ENCODE assay signal across 8 mouse cellular contexts in genomic region chr2:151743845-151744244, GRCm38 (mm10). TPM values are rescaled to one million over a fixed set of nuclear protein-coding genes. Genes with fewer than 3 reads are reported as not detected.
DNase-seq lines count a peak whose midpoint lies in the region; ATAC-seq and TF ChIP-seq lines count a peak whose summit lies in the region.

TSS of gene Psmf1 (minus strand) at chr2:151744186.

- H3K27me3 ChIP-seq in G1E (ENCODE audit: insufficient read depth, low read length) = peaks cover 9% of the 10 kb centered on the region; the same call in 1 of the 2 replicates
- H3K27me3 ChIP-seq in forebrain, embryonic 13.5 days = peaks cover 13% of the 10 kb centered on the region; the same call in 1 of the 2 replicates
- H3K27me3 ChIP-seq in limb, embryonic 14.5 days (ENCODE audit: control insufficient read depth, insufficient read depth, low read length) = no peaks in the 10 kb centered on the region
- no peaks in the 10 kb centered on the region for H3K27me3 ChIP-seq in stomach, embryonic 14.5 days (ENCODE audit: control insufficient read depth, insufficient read depth, low read length)

- H3K4me2 ChIP-seq in forebrain, embryonic 13.5 days = no peak within 1 kb of the TSS
- no peak within 1 kb of the TSS for H3K4me2 ChIP-seq in limb, embryonic 14.5 days (replicated peaks; ENCODE audit: low read depth, low read length, severe bottlenecking)
- no peak within 1 kb of the TSS for H3K4me2 ChIP-seq in stomach, embryonic 14.5 days (replicated peaks; ENCODE audit: low read depth, low read length)

- no peaks in the 10 kb centered on the region for H3K9me3 ChIP-seq in G1E (replicated peaks)
- no peaks in the 10 kb centered on the region for H3K9me3 ChIP-seq in forebrain, embryonic 13.5 days (replicated peaks)
- H3K9me3 ChIP-seq in limb, embryonic 14.5 days (ENCODE audit: control insufficient read depth, low read length) = no peaks in the 10 kb centered on the region
- no peaks in the 10 kb centered on the region for H3K9me3 ChIP-seq in stomach, embryonic 14.5 days (ENCODE audit: control insufficient read depth, low read depth, low read length)

- H3K36me3 ChIP-seq in G1E (replicated peaks) = peaks cover 8% of the 10 kb centered on the region
- no peaks in the 10 kb centered on the region for H3K36me3 ChIP-seq in forebrain, embryonic 13.5 days (ENCODE audit: poor library complexity, severe bottlenecking)
- peaks cover 2% of the 10 kb centered on the region; the same call in 1 of the 2 replicates for H3K36me3 ChIP-seq in limb, embryonic 14.5 days (ENCODE audit: control insufficient read depth, insufficient read depth, low read length)
- H3K36me3 ChIP-seq in stomach, embryonic 14.5 days (ENCODE audit: control insufficient read depth, insufficient read depth, low read length) = no peaks in the 10 kb centered on the region

- H3K9ac ChIP-seq in forebrain, embryonic 13.5 days = no peak within 1 kb of the TSS
- no peak within 1 kb of the TSS for H3K9ac ChIP-seq in limb, embryonic 14.5 days (ENCODE audit: low read depth, low read length, severe bottlenecking)
- no peak within 1 kb of the TSS for H3K9ac ChIP-seq in stomach, embryonic 14.5 days (replicated peaks; ENCODE audit: low read depth, low read length)

- no peak for DNase-seq in G1E (ENCODE audit: low spot score)
- no peak for DNase-seq in heart, postnatal 4 days
- no peak for DNase-seq in limb, embryonic 14.5 days (ENCODE audit: low spot score)
- DNase-seq in c-Kit-positive CD71-positive TER-119-positive erythroid progenitor cells, embryonic 14.5 days (ENCODE audit: low spot score) = no peak

- TF ChIP-seq CTCF in G1E (IDR thresholded peaks at IDR 0.05; ENCODE audit: low read depth, low read length) = no peak

- peaks cover 29% of the 10 kb centered on the region for H3K4me1 ChIP-seq in G1E (ENCODE audit: insufficient read depth, low read depth, low read length)
- H3K4me1 ChIP-seq in forebrain, embryonic 13.5 days = peaks cover 25% of the 10 kb centered on the region
- peaks cover 7% of the 10 kb centered on the region; the same call in 1 of the 2 replicates for H3K4me1 ChIP-seq in limb, embryonic 14.5 days (ENCODE audit: control insufficient read depth, insufficient read depth, low read length)
- peaks cover 6% of the 10 kb centered on the region; the same call in 1 of the 2 replicates for H3K4me1 ChIP-seq in stomach, embryonic 14.5 days (ENCODE audit: control insufficient read depth, insufficient read depth, low read length)

- no peak within 1 kb of the TSS for H3K27ac ChIP-seq in forebrain, embryonic 13.5 days
- H3K27ac ChIP-seq in limb, embryonic 14.5 days (replicated peaks; ENCODE audit: low read depth, low read length) = no peak within 1 kb of the TSS
- no peak within 1 kb of the TSS for H3K27ac ChIP-seq in stomach, embryonic 14.5 days (ENCODE audit: low read length)

- TF ChIP-seq POLR2A in limb, embryonic 14.5 days (IDR thresholded peaks at IDR 0.05; ENCODE audit: borderline replicate concordance, extremely low read depth, insufficient read depth, insufficient read length) = no peak

- ATAC-seq in CD4-positive, CD25-positive, alpha-beta regulatory T cell, adult 4 months = no peak
- no peak for ATAC-seq in G1E (ENCODE audit: extremely low read depth, insufficient number of reproducible peaks, low FRiP score, poor library complexity, severe bottlenecking)
- ATAC-seq in forebrain, embryonic 13.5 days = no peak
- ATAC-seq in limb, embryonic 14.5 days (ENCODE audit: low FRiP score, low read depth) = no peak
- ATAC-seq in stomach, embryonic 14.5 days (ENCODE audit: insufficient number of reproducible peaks, insufficient read depth, low FRiP score, low read depth) = no peak
- ATAC-seq in monocyte, adult 5-6 weeks (replicated peaks; ENCODE audit: insufficient number of reproducible peaks, low FRiP score, low TSS enrichment, poor library complexity, severe bottlenecking) = no peak

- no peak within 1 kb of the TSS for H3K4me3 ChIP-seq in G1E (ENCODE audit: low read depth, low read length)
- H3K4me3 ChIP-seq in forebrain, embryonic 13.5 days = no peak within 1 kb of the TSS
- H3K4me3 ChIP-seq in limb, embryonic 14.5 days (replicated peaks; ENCODE audit: low read length) = no peak within 1 kb of the TSS
- no peak within 1 kb of the TSS for H3K4me3 ChIP-seq in stomach, embryonic 14.5 days (ENCODE audit: low read depth, low read length)

RNA-seq across cellular contexts. Expression of gene Psmf1, which starts in this region (rescaled TPM):
- 10 to 100 TPM; 63.8 to 93.7 TPM for polyA plus RNA-seq in CD4-positive, CD25-positive, alpha-beta regulatory T cell, adult 4 months (2017; shearing (Covaris generic))
- total RNA-seq in G1E (2014; fragmentation: Nextera tagmentation) (52.6 and 62.0 TPM in 2 replicates), G1E (2017) (20.2 and 26.8 TPM in 2 replicates)
- polyA plus RNA-seq in G1E (2012) = 13.9 and 54.8 TPM in 2 replicates
- polyA plus RNA-seq in forebrain, embryonic 13.5 days (2015; fragmentation: Nextera tagmentation; extraction: Ambion mirVana) = 49.9 and 50.9 TPM in 2 replicates
- 10 to 100 TPM; 32.0 to 33.0 TPM for total RNA-seq in heart, postnatal 4 days (2021)
- 36.0 and 47.5 TPM in 2 replicates for polyA plus RNA-seq in limb, embryonic 14.5 days (2012; rRNA removed)
- 46.4 and 53.8 TPM in 2 replicates for polyA plus RNA-seq in limb, embryonic 14.5 days (2014; fragmentation: Nextera tagmentation; extraction: Ambion mirVana)
- polyA plus RNA-seq in stomach, embryonic 14.5 days (2014; fragmentation: Nextera tagmentation; extraction: Ambion mirVana) = 43.1 and 44.3 TPM in 2 replicates
- total RNA-seq in monocyte, adult 5-6 weeks (2017) = 9.7 to 13.1 TPM (median 10.2 TPM) in 3 replicates
